Mouse (Mus musculus): ENCODE measurements around the gene Olfr491. TPM values are rescaled to one million over a fixed set of nuclear protein-coding genes. Genes with fewer than 3 reads are reported as not detected.

Olfr491 gene
- not detected in 2 replicates for polyA plus RNA-seq (2014; fragmentation: Nextera tagmentation; extraction: Ambion mirVana)

- DNase-seq (ENCODE audit: low spot score) (no peak), ATAC-seq (replicated peaks; ENCODE audit: low FRiP score, low TSS enrichment, low read depth) (no peak)
- WGBS: 62% methylated on average over 1 of the region's 1 CpGs
- H3K4me1 ChIP-seq (replicated peaks; ENCODE audit: control insufficient read depth, insufficient read depth, low read length): no peaks in the 10 kb centered on the region
- H3K9me3 ChIP-seq (ENCODE audit: control insufficient read depth, low read length): no peaks in the 10 kb centered on the region
- H3K27me3 ChIP-seq (replicated peaks; ENCODE audit: control insufficient read depth, insufficient read depth, low read length): no peaks in the 10 kb centered on the region
- H3K4me2 ChIP-seq (ENCODE audit: low read length): no peak within 1 kb of the TSS
- H3K27ac ChIP-seq (ENCODE audit: low read depth): no peak within 1 kb of the TSS
- no peaks in the 10 kb centered on the region for H3K36me3 ChIP-seq (ENCODE audit: control insufficient read depth, insufficient read depth, low read length)
- H3K4me3 ChIP-seq (ENCODE audit: low read depth, low read length): no peak within 1 kb of the TSS
- no peak within 1 kb of the TSS for H3K9ac ChIP-seq (ENCODE audit: low read length)
Measured at GRCm38 (mm10) chr7:108313151-108313550, at the start of gene Olfr491. TSS of gene Olfr491 (plus strand) at chr7:108313451.

GRCm38 (mm10) chr7:108288834-108289233 is 24.4 kb upstream of the Olfr491 start, which contains the start of gene Olfr490:
TSS of gene Olfr490 (minus strand) at chr7:108288934.
- H3K9me3 ChIP-seq (ENCODE audit: control insufficient read depth, low read length): no peaks in the 10 kb centered on the region
- H3K27ac ChIP-seq (ENCODE audit: low read depth): no peak within 1 kb of the TSS
- no peak within 1 kb of the TSS for H3K4me3 ChIP-seq (ENCODE audit: low read depth, low read length)
- H3K36me3 ChIP-seq (ENCODE audit: control insufficient read depth, insufficient read depth, low read length): no peaks in the 10 kb centered on the region
- no peaks in the 10 kb centered on the region for H3K27me3 ChIP-seq (replicated peaks; ENCODE audit: control insufficient read depth, insufficient read depth, low read length)
- H3K9ac ChIP-seq (ENCODE audit: low read length): no peak within 1 kb of the TSS
- no peak within 1 kb of the TSS for H3K4me2 ChIP-seq (ENCODE audit: low read length)
- no peaks in the 10 kb centered on the region for H3K4me1 ChIP-seq (replicated peaks; ENCODE audit: control insufficient read depth, insufficient read depth, low read length)
- no peak for DNase-seq (ENCODE audit: low spot score)
- no peak for ATAC-seq (replicated peaks; ENCODE audit: low FRiP score, low TSS enrichment, low read depth)

DNA sequence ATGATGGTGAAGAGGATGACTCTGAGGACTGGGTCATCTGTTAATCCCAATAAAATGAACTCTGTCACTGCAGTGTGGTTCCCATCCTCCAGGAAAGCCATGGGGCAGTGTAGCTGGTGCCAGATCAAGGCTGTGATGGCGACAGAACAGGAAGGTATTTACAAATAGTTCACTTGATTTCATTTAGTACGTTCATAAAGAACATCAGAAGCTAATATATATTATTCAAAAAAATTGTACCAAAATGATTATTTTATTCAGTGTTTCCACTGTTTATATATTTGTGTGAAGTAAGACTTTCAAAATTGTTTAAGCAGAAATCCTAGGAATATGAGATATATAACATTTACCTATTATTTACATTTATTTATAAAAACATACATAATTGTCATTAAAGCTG is 10.3 kb downstream of the Olfr491 start, which contains the start of gene Olfr492:
Gene Olfr492 (minus strand): TSS at position 101 of the 400 bp plus-strand sequence.
- no peaks in the 10 kb centered on the region for H3K4me1 ChIP-seq (replicated peaks; ENCODE audit: control insufficient read depth, insufficient read depth, low read length)
- no peak within 1 kb of the TSS for H3K9ac ChIP-seq (ENCODE audit: low read length)
- no peak within 1 kb of the TSS for H3K4me3 ChIP-seq (ENCODE audit: low read depth, low read length)
- H3K27ac ChIP-seq (ENCODE audit: low read depth): no peak within 1 kb of the TSS
- H3K36me3 ChIP-seq (ENCODE audit: control insufficient read depth, insufficient read depth, low read length): no peaks in the 10 kb centered on the region
- DNase-seq (ENCODE audit: low spot score) (no peak), ATAC-seq (replicated peaks; ENCODE audit: low FRiP score, low TSS enrichment, low read depth) (no peak)
- no peak within 1 kb of the TSS for H3K4me2 ChIP-seq (ENCODE audit: low read length)
- H3K9me3 ChIP-seq (ENCODE audit: control insufficient read depth, low read length): no peaks in the 10 kb centered on the region
- WGBS: 79% methylated on average over 2 of the region's 2 CpGs
- H3K27me3 ChIP-seq (replicated peaks; ENCODE audit: control insufficient read depth, insufficient read depth, low read length): no peaks in the 10 kb centered on the region

GRCm38 (mm10) chr7:108346879-108347278 is 33.6 kb downstream of the Olfr491 start, which contains the start of gene Olfr493:
TSS of gene Olfr493 (minus strand) at chr7:108346979.
- DNase-seq (ENCODE audit: low spot score): no peak
- H3K4me3 ChIP-seq (ENCODE audit: low read depth, low read length): no peak within 1 kb of the TSS
- H3K9ac ChIP-seq (ENCODE audit: low read length): no peak within 1 kb of the TSS
- ATAC-seq (replicated peaks; ENCODE audit: low FRiP score, low TSS enrichment, low read depth): no peak
- no peak within 1 kb of the TSS for H3K27ac ChIP-seq (ENCODE audit: low read depth)
- H3K27me3 ChIP-seq (replicated peaks; ENCODE audit: control insufficient read depth, insufficient read depth, low read length): no peaks in the 10 kb centered on the region
- H3K4me1 ChIP-seq (replicated peaks; ENCODE audit: control insufficient read depth, insufficient read depth, low read length): no peaks in the 10 kb centered on the region
- no peaks in the 10 kb centered on the region for H3K36me3 ChIP-seq (ENCODE audit: control insufficient read depth, insufficient read depth, low read length)
- H3K9me3 ChIP-seq (ENCODE audit: control insufficient read depth, low read length): no peaks in the 10 kb centered on the region
- WGBS: 60% methylated on average over 1 of the region's 1 CpGs
- H3K4me2 ChIP-seq (ENCODE audit: low read length): no peak within 1 kb of the TSS

DNA sequence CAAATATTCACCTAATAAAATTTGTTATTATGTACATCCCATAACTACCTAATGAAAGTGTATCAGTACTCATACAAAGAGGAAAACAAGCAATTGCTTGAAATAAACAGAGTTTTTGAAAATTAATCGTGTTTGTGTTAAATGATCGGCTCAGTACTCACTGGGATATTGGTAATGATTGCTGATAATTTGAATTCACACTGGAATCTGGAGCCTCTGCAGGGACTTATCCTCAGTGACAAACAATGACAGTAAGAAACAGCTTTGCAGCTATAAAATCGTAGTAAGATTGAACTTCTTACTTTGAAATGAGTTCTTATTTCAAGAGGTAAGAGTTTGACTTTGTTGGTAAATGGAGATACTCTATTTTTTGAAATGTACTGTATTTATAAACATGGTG is 51.8 kb downstream of the Olfr491 start, which contains the start of gene Olfr494:
Gene Olfr494 (plus strand): TSS at position 301 of the 400 bp plus-strand sequence.
- Histone ChIP-seq H3K27me3 (replicated peaks; ENCODE audit: control insufficient read depth, insufficient read depth, low read length) (no peaks in the 10 kb centered on the region), H3K9ac (ENCODE audit: low read length) (no peak within 1 kb of the TSS), H3K9me3 (ENCODE audit: control insufficient read depth, low read length) (no peaks in the 10 kb centered on the region), H3K4me2 (ENCODE audit: low read length) (no peak within 1 kb of the TSS), H3K4me1 (replicated peaks; ENCODE audit: control insufficient read depth, insufficient read depth, low read length) (no peaks in the 10 kb centered on the region), H3K27ac (ENCODE audit: low read depth) (no peak within 1 kb of the TSS), H3K36me3 (ENCODE audit: control insufficient read depth, insufficient read depth, low read length) (no peaks in the 10 kb centered on the region), H3K4me3 (ENCODE audit: low read depth, low read length) (no peak within 1 kb of the TSS)
- WGBS: 77% methylated on average over 3 of the region's 3 CpGs
- ATAC-seq (replicated peaks; ENCODE audit: low FRiP score, low TSS enrichment, low read depth) (no peak), DNase-seq (ENCODE audit: low spot score) (no peak)

Other genes with a start within 250 kb of the Olfr491 start
- not detected in 2 replicates for gene Olfr480, start 246.1 kb upstream of the Olfr491 start, polyA plus RNA-seq (2014; fragmentation: Nextera tagmentation; extraction: Ambion mirVana)
- gene Olfr481, start 233.6 kb upstream of the Olfr491 start, polyA plus RNA-seq (2014; fragmentation: Nextera tagmentation; extraction: Ambion mirVana): not detected in 2 replicates
- gene Olfr482, start 215.9 kb upstream of the Olfr491 start, polyA plus RNA-seq (2014; fragmentation: Nextera tagmentation; extraction: Ambion mirVana): not detected in 2 replicates
- not detected in 2 replicates for gene Olfr483, start 212.6 kb upstream of the Olfr491 start, polyA plus RNA-seq (2014; fragmentation: Nextera tagmentation; extraction: Ambion mirVana)
- not detected in 2 replicates for gene Olfr484, start 186.0 kb upstream of the Olfr491 start, polyA plus RNA-seq (2014; fragmentation: Nextera tagmentation; extraction: Ambion mirVana)
- not detected in 2 replicates for gene Olfr485, start 153.6 kb upstream of the Olfr491 start, polyA plus RNA-seq (2014; fragmentation: Nextera tagmentation; extraction: Ambion mirVana)
- not detected in 2 replicates for gene Olfr486, start 140.7 kb upstream of the Olfr491 start, polyA plus RNA-seq (2014; fragmentation: Nextera tagmentation; extraction: Ambion mirVana)
- not detected in 2 replicates for gene Olfr487, start 98.8 kb upstream of the Olfr491 start, polyA plus RNA-seq (2014; fragmentation: Nextera tagmentation; extraction: Ambion mirVana)
- gene Olfr488, start 55.1 kb upstream of the Olfr491 start, polyA plus RNA-seq (2014; fragmentation: Nextera tagmentation; extraction: Ambion mirVana): not detected in 2 replicates
- not detected in 2 replicates for gene Olfr490, start 24.5 kb upstream of the Olfr491 start, polyA plus RNA-seq (2014; fragmentation: Nextera tagmentation; extraction: Ambion mirVana)
- gene Olfr492, start 10.2 kb downstream of the Olfr491 start, polyA plus RNA-seq (2014; fragmentation: Nextera tagmentation; extraction: Ambion mirVana): not detected in 2 replicates
- not detected in 2 replicates for gene Olfr493, start 33.5 kb downstream of the Olfr491 start, polyA plus RNA-seq (2014; fragmentation: Nextera tagmentation; extraction: Ambion mirVana)
- not detected in 2 replicates for gene Olfr494, start 51.9 kb downstream of the Olfr491 start, polyA plus RNA-seq (2014; fragmentation: Nextera tagmentation; extraction: Ambion mirVana)
- not detected in 2 replicates for gene Olfr495, start 79.7 kb downstream of the Olfr491 start, polyA plus RNA-seq (2014; fragmentation: Nextera tagmentation; extraction: Ambion mirVana)
- not detected in 2 replicates for gene Olfr497, start 107.0 kb downstream of the Olfr491 start, polyA plus RNA-seq (2014; fragmentation: Nextera tagmentation; extraction: Ambion mirVana)
- gene Olfr498, start 151.9 kb downstream of the Olfr491 start, polyA plus RNA-seq (2014; fragmentation: Nextera tagmentation; extraction: Ambion mirVana): not detected in 2 replicates
- gene Olfr502, start 211.6 kb downstream of the Olfr491 start, polyA plus RNA-seq (2014; fragmentation: Nextera tagmentation; extraction: Ambion mirVana): not detected in 2 replicates
- gene Olfr503, start 231.1 kb downstream of the Olfr491 start, polyA plus RNA-seq (2014; fragmentation: Nextera tagmentation; extraction: Ambion mirVana): not detected in 2 replicates